Mouse (Mus musculus) midbrain, embryonic 10.5 days (tissue): Measurements from ENCODE around the gene Gpc5. TPM values are rescaled to one million over a fixed set of nuclear protein-coding genes. Genes with fewer than 3 reads are reported as not detected.

Source experiments
- DNase-seq: peaks from one replicate; pipeline ENCODE4 v3.0.0-alpha.2; 2017; ENCODE audit warnings: low spot score
- H3K27ac ChIP-seq: fragments of 300-500 bp; sonication (generic); replicated peaks from 2 replicates; pipeline ENCODE4 v1.5.1; 2016; ENCODE audit warnings: mild to moderate bottlenecking
- H3K27me3 ChIP-seq: fragments of 300-500 bp; sonication (generic); 2 replicates; pipeline ENCODE4 v1.6.1; 2016; ENCODE audit warnings: low read depth, mild to moderate bottlenecking; ENCODE audit not compliant: poor library complexity, severe bottlenecking
- H3K36me3 ChIP-seq: fragments of 300-500 bp; sonication (generic); 2 replicates; pipeline ENCODE4 v1.6.1; 2016; ENCODE audit warnings: mild to moderate bottlenecking, moderate library complexity
- H3K4me1 ChIP-seq: fragments of 300-500 bp; sonication (generic); 2 replicates; pipeline ENCODE4 v1.6.1; 2016
- H3K4me3 ChIP-seq: fragments of 300-500 bp; sonication (generic); 2 replicates; pipeline ENCODE4 v1.5.1; 2016; ENCODE audit warnings: mild to moderate bottlenecking, moderate library complexity
- H3K9me3 ChIP-seq: fragments of 300-500 bp; sonication (generic); replicated peaks from 2 replicates; pipeline ENCODE4 v1.6.1; 2016; ENCODE audit warnings: mild to moderate bottlenecking
- WGBS: fragments of 180-500 bp; shearing (Covaris S2); methylation state at CpG from one replicate; pipeline ENCODE4 v1.1.7; 2016; 5-methylcytosine and 5-hydroxymethylcytosine counted together
- microRNA counts: library from miRNA; unstranded; fragments of <30 nt; microRNA quantifications from one replicate; lab custom pipeline; 2017
- microRNA-seq: library from miRNA; unstranded; fragments of <30 nt; microRNA quantifications from one replicate; pipeline ENCODE4, GENCODE M21; 2017
- polyA plus RNA-seq: library from polyadenylated mRNA; unstranded; fragments of >200 nt; fragmentation: Nextera tagmentation; extraction: Ambion mirVana; gene quantifications from 2 replicates; pipeline ENCODE4 v1.2.1, GENCODE M21; 2016

Gpc5 gene
- polyA plus RNA-seq, 1 experiment from 2014 or later, result 0.30 TPM

GRCm38 (mm10) chr14:116453356-116453755, 1361.3 kb downstream of the Gpc5 start:
- H3K9me3 ChIP-seq, result no peaks in the 10 kb centered on the region
- WGBS, result 84% methylated on average over 3 of the region's 3 CpGs
- H3K36me3 ChIP-seq, result no peaks in the 10 kb centered on the region
- no peak overlapping the region for H3K27ac ChIP-seq
- H3K4me1 ChIP-seq, result no peaks in the 10 kb centered on the region
- H3K27me3 ChIP-seq, result no peaks in the 10 kb centered on the region
- no peak for DNase-seq
- no peak overlapping the region for H3K4me3 ChIP-seq

GRCm38 (mm10) chr14:116456211-116456610, 1364.2 kb downstream of the Gpc5 start:
- DNase-seq, result no peak
- no peaks in the 10 kb centered on the region for H3K36me3 ChIP-seq
- H3K4me1 ChIP-seq, result peaks cover 4% of the 10 kb centered on the region; the same call in 1 of the 2 replicates
- H3K4me3 ChIP-seq, result no peak overlapping the region
- H3K27me3 ChIP-seq, result no peaks in the 10 kb centered on the region
- no peaks in the 10 kb centered on the region for H3K9me3 ChIP-seq
- WGBS, result 73% methylated on average over 4 of the region's 4 CpGs
- H3K27ac ChIP-seq, result no peak overlapping the region

- Histone ChIP-seq H3K4me3 (no peak overlapping the region), H3K36me3 (no peaks in the 10 kb centered on the region), H3K4me1 (no peaks in the 10 kb centered on the region), H3K27ac (no peak overlapping the region), H3K27me3 (no peaks in the 10 kb centered on the region), H3K9me3 (no peaks in the 10 kb centered on the region)
- 90% methylated on average over 8 of the region's 8 CpGs for WGBS
- no peak for DNase-seq
Measured at GRCm38 (mm10) chr14:116473378-116474179, 1381.6 kb downstream of the Gpc5 start.

- H3K36me3 ChIP-seq, result no peaks in the 10 kb centered on the region
- H3K4me3 ChIP-seq, result no peak overlapping the region
- no peaks in the 10 kb centered on the region for H3K9me3 ChIP-seq
- DNase-seq, result no peak
- H3K4me1 ChIP-seq, result no peaks in the 10 kb centered on the region
- H3K27ac ChIP-seq, result no peak overlapping the region
- no peaks in the 10 kb centered on the region for H3K27me3 ChIP-seq
- 48% methylated on average over 1 of the region's 1 CpGs for WGBS
Measured at GRCm38 (mm10) chr14:116494285-116494850, 1402.4 kb downstream of the Gpc5 start.

- Histone ChIP-seq H3K4me1 (no peaks in the 10 kb centered on the region), H3K36me3 (no peaks in the 10 kb centered on the region), H3K4me3 (no peak overlapping the region), H3K27ac (no peak overlapping the region), H3K27me3 (no peaks in the 10 kb centered on the region), H3K9me3 (no peaks in the 10 kb centered on the region)
- WGBS, result 87% methylated on average over 3 of the region's 3 CpGs
- no peak for DNase-seq
Measured at GRCm38 (mm10) chr14:116538216-116538615, 1446.2 kb downstream of the Gpc5 start.

- no peak overlapping the region for H3K27ac ChIP-seq
- no peaks in the 10 kb centered on the region for H3K4me1 ChIP-seq
- no peaks in the 10 kb centered on the region for H3K27me3 ChIP-seq
- H3K9me3 ChIP-seq, result no peaks in the 10 kb centered on the region
- H3K4me3 ChIP-seq, result no peak overlapping the region
- H3K36me3 ChIP-seq, result no peaks in the 10 kb centered on the region
- DNase-seq, result no peak
Measured at GRCm38 (mm10) chr14:116543746-116544145, 1451.7 kb downstream of the Gpc5 start.

- H3K4me3 ChIP-seq, result no peak overlapping the region
- no peaks in the 10 kb centered on the region for H3K9me3 ChIP-seq
- no peaks in the 10 kb centered on the region for H3K27me3 ChIP-seq
- 74% methylated on average over 5 of the region's 5 CpGs for WGBS
- DNase-seq, result no peak
- no peak overlapping the region for H3K27ac ChIP-seq
- H3K36me3 ChIP-seq, result no peaks in the 10 kb centered on the region
- no peaks in the 10 kb centered on the region for H3K4me1 ChIP-seq
Measured at GRCm38 (mm10) chr14:116551401-116551800, 1459.4 kb downstream of the Gpc5 start.

GRCm38 (mm10) chr14:116553316-116553715, 1461.3 kb downstream of the Gpc5 start:
- no peak for DNase-seq
- H3K27ac ChIP-seq, result no peak overlapping the region

GRCm38 (mm10) chr14:116558141-116558800, 1466.3 kb downstream of the Gpc5 start:
- no peaks in the 10 kb centered on the region for H3K4me1 ChIP-seq
- WGBS, result 91% methylated on average over 9 of the region's 9 CpGs
- H3K36me3 ChIP-seq, result no peaks in the 10 kb centered on the region
- H3K27me3 ChIP-seq, result no peaks in the 10 kb centered on the region
- no peak overlapping the region for H3K27ac ChIP-seq
- H3K4me3 ChIP-seq, result no peak overlapping the region
- no peaks in the 10 kb centered on the region for H3K9me3 ChIP-seq
- no peak for DNase-seq

More at GRCm38 (mm10) chr14:116553316-116553715, 1461.3 kb downstream of the Gpc5 start:
- Histone ChIP-seq H3K4me3 (no peak overlapping the region), H3K36me3 (no peaks in the 10 kb centered on the region), H3K9me3 (no peaks in the 10 kb centered on the region), H3K4me1 (no peaks in the 10 kb centered on the region), H3K27me3 (no peaks in the 10 kb centered on the region)
- WGBS, result 57% methylated on average over 7 of the region's 7 CpGs

GRCm38 (mm10) chr14:116559990-116560389, 1468.0 kb downstream of the Gpc5 start:
- Histone ChIP-seq H3K27me3 (no peaks in the 10 kb centered on the region), H3K27ac (no peak overlapping the region), H3K9me3 (no peaks in the 10 kb centered on the region), H3K36me3 (no peaks in the 10 kb centered on the region), H3K4me3 (no peak overlapping the region), H3K4me1 (no peaks in the 10 kb centered on the region)
- WGBS, result 54% methylated on average over 1 of the region's 1 CpGs
- DNase-seq, result no peak

MicroRNAs encoded within 50 kb of the gene (microRNA counts, 519-probe panel; counts per million panel counts)
- microRNA mmu-miR-18a (lab: Ali Mortazavi, UCI) (7,373 counts per million, percentile 74 among the panel's probes with 10 or more counts), microRNA mmu-miR-19a (lab: Ali Mortazavi, UCI) (10,456 counts per million, percentile 97 among the panel's probes with 10 or more counts), microRNA mmu-miR-19b (lab: Ali Mortazavi, UCI) (9,557 counts per million, percentile 90 among the panel's probes with 10 or more counts), microRNA mmu-miR-20a+mmu-miR-20b (lab: Ali Mortazavi, UCI) (11,711 counts per million, percentile 100 among the panel's probes with 10 or more counts), microRNA mmu-miR-92a (lab: Ali Mortazavi, UCI) (4,725 counts per million, percentile 25 among the panel's probes with 10 or more counts)

Small RNA genes within 50 kb of the gene (microRNA-seq; reads per million reads assigned to microRNA genes)
- gene Mir17 (88,970 reads per million, percentile 100 among the genes with 10 or more reads in this experiment), gene Mir18 (13,133 reads per million, percentile 96 among the genes with 10 or more reads in this experiment), gene Mir19a (182 reads per million, percentile 58 among the genes with 10 or more reads in this experiment), gene Mir19b-1 (68.8 reads per million, percentile 45 among the genes with 10 or more reads in this experiment), gene Mir20a (35,825 reads per million, percentile 99 among the genes with 10 or more reads in this experiment), gene Mir92-1 (10,476 reads per million, percentile 95 among the genes with 10 or more reads in this experiment)
